Mouse (Mus musculus): Measurements from ENCODE around the gene Tmem63c.

The Tmem63c gene

DNA sequence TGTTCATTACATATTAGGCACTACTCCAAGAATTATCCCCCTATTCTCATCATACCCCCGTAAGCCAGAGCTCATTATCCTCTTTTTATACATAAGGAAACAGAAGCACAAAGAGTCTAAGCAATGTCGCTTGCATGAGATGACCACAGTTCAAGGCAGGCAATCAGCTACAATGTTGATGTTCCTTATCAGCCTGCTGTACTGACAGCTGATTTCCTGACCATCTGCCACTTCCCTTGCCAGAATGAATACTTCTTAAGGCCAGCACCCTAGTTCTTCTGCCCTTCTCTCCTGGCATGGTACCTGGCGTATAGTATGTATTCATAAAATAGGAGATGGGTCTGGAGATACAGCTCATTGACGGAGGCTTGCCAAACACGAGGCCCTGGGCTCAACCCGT is 111.1 kb downstream of the Tmem63c start:
- DNase-seq (ENCODE audit: low spot score): no peak

DNA sequence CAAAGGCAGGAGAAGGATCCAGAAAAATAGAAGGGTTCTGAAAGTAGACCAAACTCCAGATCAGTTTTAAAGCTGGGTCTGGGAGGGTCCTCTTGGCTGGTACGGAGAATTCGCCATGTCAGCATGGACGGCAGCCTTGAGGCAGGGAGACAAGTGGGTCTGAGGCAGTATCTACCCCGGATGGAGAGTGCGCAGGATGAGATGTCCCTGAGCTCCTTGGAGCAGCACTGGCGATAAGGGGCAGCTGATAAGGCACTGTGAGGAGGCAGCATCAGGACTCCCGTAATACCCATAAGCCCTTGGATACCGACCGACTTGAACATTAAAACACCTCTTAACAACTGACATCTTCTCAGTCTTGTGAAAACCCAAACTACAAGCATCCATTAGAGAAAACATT is 111.6 kb downstream of the Tmem63c start:
- DNase-seq (ENCODE audit: low spot score): no peak

DNA sequence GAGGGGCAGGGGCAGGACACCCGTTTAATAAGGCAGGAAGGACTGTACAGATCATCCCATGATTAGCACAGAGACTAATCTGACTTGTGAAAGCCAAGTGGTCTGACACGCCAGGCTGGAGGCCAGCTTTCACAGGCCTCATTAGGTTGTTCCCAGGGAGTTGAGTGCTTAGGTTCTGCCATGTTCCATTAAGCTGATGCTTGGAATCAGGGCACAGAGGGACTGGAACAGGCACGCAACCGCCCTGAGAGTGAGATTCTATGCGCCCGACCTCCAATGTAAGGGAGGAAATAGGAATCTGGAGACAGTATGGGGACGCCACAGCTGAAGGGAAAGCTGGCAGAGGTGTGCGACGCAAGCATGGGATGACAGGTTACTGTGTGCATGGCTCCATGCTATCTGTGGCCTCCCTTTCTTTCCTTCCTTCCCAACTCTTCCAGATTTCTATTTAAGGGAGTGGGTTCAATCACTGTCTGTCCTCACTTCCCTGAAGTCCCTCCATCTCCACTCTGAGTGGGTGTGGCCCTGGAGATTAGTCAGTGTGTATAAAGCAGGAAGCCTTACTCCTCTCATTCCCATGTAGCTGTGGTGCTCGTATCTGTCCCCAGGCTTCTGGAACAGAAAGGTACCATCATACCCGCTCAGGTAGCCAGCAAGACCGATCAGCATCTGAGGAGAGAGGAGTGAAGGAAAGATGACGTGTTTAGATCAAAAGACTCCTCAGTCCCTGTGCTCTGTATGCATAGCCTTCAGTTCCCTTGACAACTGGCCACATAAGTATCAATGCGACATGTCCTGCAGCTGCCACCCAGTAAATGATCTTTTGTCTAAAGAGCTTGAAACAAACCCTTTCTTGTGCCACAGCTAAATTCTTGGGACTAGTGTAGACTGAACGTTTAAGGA is 116.5 kb downstream of the Tmem63c start:
- no peak for DNase-seq (ENCODE audit: low spot score)

DNA sequence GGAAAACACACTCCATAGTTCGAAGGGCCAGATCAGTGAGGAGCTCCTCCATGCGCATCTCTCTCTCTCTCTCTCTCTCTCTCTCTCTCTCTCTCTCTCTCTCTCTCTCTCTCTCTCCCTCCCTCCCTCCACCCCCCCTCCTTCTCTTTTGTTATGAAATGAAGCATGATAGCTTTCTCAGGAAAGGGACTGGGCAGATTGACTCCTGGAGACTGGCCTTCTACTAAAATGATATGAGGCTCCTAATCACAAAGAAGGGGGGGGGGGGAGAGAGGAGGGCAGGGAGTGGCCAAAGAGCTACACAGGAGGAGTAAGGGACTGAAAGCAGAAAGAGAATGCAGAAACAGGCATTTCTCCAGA is 117.2 kb downstream of the Tmem63c start:
- no peak for DNase-seq (ENCODE audit: low spot score)

DNA sequence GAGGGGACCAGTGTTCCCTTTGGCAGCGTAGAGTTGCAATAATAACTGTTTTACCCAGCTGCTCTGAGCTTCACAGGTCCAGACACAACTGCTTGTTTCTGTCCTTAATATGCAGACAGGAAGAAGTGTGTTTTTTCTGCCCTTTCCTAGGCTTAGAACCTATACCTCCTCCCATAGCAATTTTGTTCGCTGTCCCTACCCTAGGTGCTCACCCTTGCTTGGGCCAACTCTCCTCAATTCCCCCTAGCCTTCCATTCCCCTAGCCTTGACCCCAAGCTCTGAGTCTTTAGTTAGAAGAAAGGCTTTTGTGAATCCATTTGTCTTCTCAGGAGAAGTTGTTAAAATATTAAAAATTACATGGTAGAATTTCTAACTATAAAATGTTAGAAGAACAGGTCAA is 117.6 kb downstream of the Tmem63c start:
- DNase-seq (ENCODE audit: low spot score): no peak
